Mouse (Mus musculus): ENCODE data around the gene Rragc. TPM values are rescaled to one million over a fixed set of nuclear protein-coding genes. Genes with fewer than 3 reads are reported as not detected.

Rragc gene
- polyA plus RNA-seq, 1 experiment from 2014 or later, result 47.1 TPM

GRCm38 (mm10) chr4:123947149-123947548 is 29.9 kb downstream of the Rragc start:
- DNase-seq (ENCODE audit: low spot score) (no peak), ATAC-seq (replicated peaks; ENCODE audit: low FRiP score, low read depth) (no peak)
- no peaks in the 10 kb centered on the region for H3K27me3 ChIP-seq (ENCODE audit: insufficient read depth, low read length)
- H3K4me1 ChIP-seq (replicated peaks; ENCODE audit: insufficient read depth, low read length), result no peaks in the 10 kb centered on the region
- no peak overlapping the region for H3K4me3 ChIP-seq (replicated peaks; ENCODE audit: low read depth, low read length)
- no peaks in the 10 kb centered on the region for H3K36me3 ChIP-seq (ENCODE audit: insufficient read depth, low read length)
- no peak overlapping the region for H3K9ac ChIP-seq (ENCODE audit: low read depth, low read length)
- H3K9me3 ChIP-seq (replicated peaks; ENCODE audit: low read length), result no peaks in the 10 kb centered on the region
- no peak overlapping the region for H3K27ac ChIP-seq
- WGBS, result 49% methylated on average over 5 of the region's 5 CpGs
- no peak for TF ChIP-seq CTCF (IDR thresholded peaks at IDR 0.05; ENCODE audit: low read depth)
- no peak overlapping the region for H3K4me2 ChIP-seq (ENCODE audit: low read length)

- WGBS, result 79% methylated on average over 6 of the region's 6 CpGs
- Histone ChIP-seq H3K4me1 (replicated peaks; ENCODE audit: insufficient read depth, low read length) (no peaks in the 10 kb centered on the region), H3K4me2 (ENCODE audit: low read length) (no peak overlapping the region), H3K9ac (ENCODE audit: low read depth, low read length) (no peak overlapping the region), H3K27me3 (ENCODE audit: insufficient read depth, low read length) (no peaks in the 10 kb centered on the region), H3K27ac (no peak overlapping the region), H3K36me3 (ENCODE audit: insufficient read depth, low read length) (no peaks in the 10 kb centered on the region), H3K4me3 (replicated peaks; ENCODE audit: low read depth, low read length) (no peak overlapping the region), H3K9me3 (replicated peaks; ENCODE audit: low read length) (no peaks in the 10 kb centered on the region)
- TF ChIP-seq CTCF (IDR thresholded peaks at IDR 0.05; ENCODE audit: low read depth), result no peak
- DNase-seq (ENCODE audit: low spot score) (no peak), ATAC-seq (replicated peaks; ENCODE audit: low FRiP score, low read depth) (no peak)
Measured at GRCm38 (mm10) chr4:123948901-123949300, 31.7 kb downstream of the Rragc start.

DNA sequence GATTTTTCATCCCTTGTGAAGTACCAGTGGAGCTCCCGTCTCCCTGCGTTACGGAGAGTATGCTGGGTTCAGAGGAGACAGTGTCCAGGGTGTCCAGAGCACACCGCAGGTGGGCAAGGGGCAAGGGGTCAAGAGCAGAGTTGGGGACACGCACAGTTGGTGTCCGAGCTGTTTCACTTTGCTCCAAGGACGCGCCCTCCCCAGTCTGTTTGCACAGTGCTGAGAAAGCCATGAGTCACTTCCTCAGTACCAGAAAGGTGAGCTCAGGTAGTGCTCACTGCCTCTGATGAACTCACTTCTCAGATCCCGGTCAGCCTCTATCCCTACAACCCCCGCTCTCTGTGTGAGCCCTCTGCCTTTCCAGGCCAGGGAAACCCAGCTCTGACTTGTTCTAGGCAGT is 32.4 kb downstream of the Rragc start:
- Histone ChIP-seq H3K9me3 (replicated peaks; ENCODE audit: low read length) (no peaks in the 10 kb centered on the region), H3K4me1 (replicated peaks; ENCODE audit: insufficient read depth, low read length) (no peaks in the 10 kb centered on the region), H3K4me2 (ENCODE audit: low read length) (no peak overlapping the region), H3K4me3 (replicated peaks; ENCODE audit: low read depth, low read length) (no peak overlapping the region), H3K9ac (ENCODE audit: low read depth, low read length) (no peak overlapping the region), H3K27me3 (ENCODE audit: insufficient read depth, low read length) (no peaks in the 10 kb centered on the region), H3K36me3 (ENCODE audit: insufficient read depth, low read length) (no peaks in the 10 kb centered on the region), H3K27ac (no peak overlapping the region)
- DNase-seq (ENCODE audit: low spot score), result no peak
- TF ChIP-seq CTCF (IDR thresholded peaks at IDR 0.05; ENCODE audit: low read depth), result no peak
- ATAC-seq (replicated peaks; ENCODE audit: low FRiP score, low read depth), result 0 out of 2 replicates have a peak, but pooled peaks have one; percentile 36
- WGBS, result 68% methylated on average over 10 of the region's 10 CpGs

- H3K4me2 ChIP-seq (ENCODE audit: low read length), result no peak overlapping the region
- H3K27me3 ChIP-seq (ENCODE audit: insufficient read depth, low read length), result peaks cover 5% of the 10 kb centered on the region; the same call in 1 of the 2 replicates
- H3K9me3 ChIP-seq (replicated peaks; ENCODE audit: low read length), result no peaks in the 10 kb centered on the region
- ATAC-seq (replicated peaks; ENCODE audit: low FRiP score, low read depth), result no peak
- H3K9ac ChIP-seq (ENCODE audit: low read depth, low read length), result no peak overlapping the region
- no peak overlapping the region for H3K4me3 ChIP-seq (replicated peaks; ENCODE audit: low read depth, low read length)
- H3K4me1 ChIP-seq (replicated peaks; ENCODE audit: insufficient read depth, low read length), result no peaks in the 10 kb centered on the region
- TF ChIP-seq CTCF (IDR thresholded peaks at IDR 0.05; ENCODE audit: low read depth), result no peak
- no peak overlapping the region for H3K27ac ChIP-seq
- DNase-seq (ENCODE audit: low spot score), result no peak
- no peaks in the 10 kb centered on the region for H3K36me3 ChIP-seq (ENCODE audit: insufficient read depth, low read length)
- 47% methylated on average over 7 of the region's 8 CpGs for WGBS
Measured at GRCm38 (mm10) chr4:123952059-123952458, 34.8 kb downstream of the Rragc start.

GRCm38 (mm10) chr4:123956703-123957491 is 39.7 kb downstream of the Rragc start:
- ATAC-seq (replicated peaks; ENCODE audit: low FRiP score, low read depth), result peak; percentile 76

GRCm38 (mm10) chr4:123957492-123957808 is 40.2 kb downstream of the Rragc start:
- H3K9ac ChIP-seq (ENCODE audit: low read depth, low read length), result no peak overlapping the region
- H3K4me1 ChIP-seq (replicated peaks; ENCODE audit: insufficient read depth, low read length), result no peaks in the 10 kb centered on the region
- H3K9me3 ChIP-seq (replicated peaks; ENCODE audit: low read length), result no peaks in the 10 kb centered on the region
- TF ChIP-seq CTCF (IDR thresholded peaks at IDR 0.05; ENCODE audit: low read depth), result no peak
- H3K27ac ChIP-seq, result no peak overlapping the region
- peaks cover 5% of the 10 kb centered on the region; the same call in 1 of the 2 replicates for H3K27me3 ChIP-seq (ENCODE audit: insufficient read depth, low read length)
- ATAC-seq (replicated peaks; ENCODE audit: low FRiP score, low read depth) (no peak), DNase-seq (ENCODE audit: low spot score) (no peak)
- WGBS, result 57% methylated on average over 4 of the region's 4 CpGs
- peak overlapping the region; percentile 44; the same call in 1 of the 2 replicates for H3K4me2 ChIP-seq (ENCODE audit: low read length)
- no peak overlapping the region for H3K4me3 ChIP-seq (replicated peaks; ENCODE audit: low read depth, low read length)
- H3K36me3 ChIP-seq (ENCODE audit: insufficient read depth, low read length), result no peaks in the 10 kb centered on the region

More at GRCm38 (mm10) chr4:123956703-123957491, 39.7 kb downstream of the Rragc start:
- H3K27ac ChIP-seq, result no peak overlapping the region
- peak; percentile 87 for TF ChIP-seq CTCF (IDR thresholded peaks at IDR 0.05; ENCODE audit: low read depth)
- peak; percentile 80 for DNase-seq (ENCODE audit: low spot score)
- no peaks in the 10 kb centered on the region for H3K9me3 ChIP-seq (replicated peaks; ENCODE audit: low read length)
- H3K4me3 ChIP-seq (replicated peaks; ENCODE audit: low read depth, low read length), result peak overlapping the region; percentile 18; the same call in 1 of the 2 replicates
- H3K9ac ChIP-seq (ENCODE audit: low read depth, low read length), result no peak overlapping the region
- H3K27me3 ChIP-seq (ENCODE audit: insufficient read depth, low read length), result peaks cover 5% of the 10 kb centered on the region; the same call in 1 of the 2 replicates
- WGBS, result 4% methylated on average over 31 of the region's 31 CpGs
- peak overlapping the region; percentile 44 for H3K4me2 ChIP-seq (ENCODE audit: low read length)
- no peaks in the 10 kb centered on the region for H3K4me1 ChIP-seq (replicated peaks; ENCODE audit: insufficient read depth, low read length)
- no peaks in the 10 kb centered on the region for H3K36me3 ChIP-seq (ENCODE audit: insufficient read depth, low read length)

Data from kidney, postnatal 0 days (tissue).